Mouse (Mus musculus): ENCODE data around the gene Taldo1. TPM values are rescaled to one million over a fixed set of nuclear protein-coding genes. Genes with fewer than 3 reads are reported as not detected.

Taldo1 gene
- polyA plus RNA-seq, 1 experiment = 522 TPM

DNA sequence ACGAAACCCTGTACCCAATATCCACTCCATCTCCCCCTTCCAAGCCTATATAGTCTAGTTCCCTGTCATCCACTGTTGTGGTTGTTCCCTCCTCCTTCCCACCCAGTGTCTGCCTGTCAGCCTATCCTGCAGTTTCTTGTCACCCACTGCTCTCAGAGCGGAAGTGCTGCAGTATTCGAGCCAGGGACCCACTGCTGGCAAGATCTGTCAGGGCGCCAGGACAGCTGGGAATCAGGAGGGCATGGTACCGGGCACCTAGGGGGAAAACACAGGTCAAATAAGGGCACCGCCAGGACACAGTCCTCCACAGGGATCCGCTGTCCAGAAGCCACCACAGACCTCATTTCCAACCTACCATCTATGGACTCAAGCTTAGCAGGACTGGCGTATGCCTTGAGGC lies 18.6 kb downstream of the Taldo1 start:
- peaks cover 1% of the 10 kb centered on the region; the same call in 1 of the 2 replicates for H3K4me1 ChIP-seq (ENCODE audit: control insufficient read depth, insufficient read depth, low read length)
- no peak overlapping the region for H3K27ac ChIP-seq (ENCODE audit: control insufficient read depth, insufficient read depth, low read depth, low read length, poor library complexity)
- no peak for TF ChIP-seq CTCF (IDR thresholded peaks at IDR 0.05; ENCODE audit: control insufficient read depth, insufficient read depth, low read length)
- 0 out of 2 replicates have a peak, but pooled peaks have one; percentile 16 for TF ChIP-seq POLR2A (IDR thresholded peaks at IDR 0.05; ENCODE audit: borderline replicate concordance, control insufficient read depth, low read depth, low read length)
- H3K4me3 ChIP-seq (replicated peaks; ENCODE audit: control insufficient read depth, low read depth, low read length) = no peak overlapping the region
- 85% methylated on average over 8 of the region's 8 CpGs for whole genome bisulfite sequencing

DNA sequence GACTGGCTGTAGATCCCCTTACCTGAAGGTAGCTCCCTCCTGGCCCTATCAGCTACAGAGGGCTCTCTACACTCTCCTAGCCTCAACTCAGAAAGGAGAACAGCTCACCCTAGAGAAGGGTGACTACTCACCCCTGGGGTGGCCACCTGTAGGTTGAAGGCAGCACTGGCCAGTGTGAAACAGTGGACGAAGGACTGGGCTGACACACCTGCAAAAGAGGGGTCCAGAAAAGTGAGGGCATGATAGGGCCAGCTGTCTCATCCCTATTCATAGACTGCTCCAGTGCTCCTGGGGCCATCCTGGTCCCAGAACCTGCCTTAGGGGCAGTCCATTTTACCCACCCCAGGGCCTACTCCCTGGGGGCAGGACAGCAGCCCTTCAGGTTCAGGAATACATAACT lies 19.7 kb downstream of the Taldo1 start:
- Histone ChIP-seq H3K4me3 (replicated peaks; ENCODE audit: control insufficient read depth, low read depth, low read length) (no peak overlapping the region), H3K4me1 (ENCODE audit: control insufficient read depth, insufficient read depth, low read length) (peaks cover 1% of the 10 kb centered on the region; the same call in 1 of the 2 replicates), H3K27ac (ENCODE audit: control insufficient read depth, insufficient read depth, low read depth, low read length, poor library complexity) (no peak overlapping the region)
- WGBS = 90% methylated on average over 1 of the region's 1 CpGs
- no peak for TF ChIP-seq CTCF (IDR thresholded peaks at IDR 0.05; ENCODE audit: control insufficient read depth, insufficient read depth, low read length)

DNA sequence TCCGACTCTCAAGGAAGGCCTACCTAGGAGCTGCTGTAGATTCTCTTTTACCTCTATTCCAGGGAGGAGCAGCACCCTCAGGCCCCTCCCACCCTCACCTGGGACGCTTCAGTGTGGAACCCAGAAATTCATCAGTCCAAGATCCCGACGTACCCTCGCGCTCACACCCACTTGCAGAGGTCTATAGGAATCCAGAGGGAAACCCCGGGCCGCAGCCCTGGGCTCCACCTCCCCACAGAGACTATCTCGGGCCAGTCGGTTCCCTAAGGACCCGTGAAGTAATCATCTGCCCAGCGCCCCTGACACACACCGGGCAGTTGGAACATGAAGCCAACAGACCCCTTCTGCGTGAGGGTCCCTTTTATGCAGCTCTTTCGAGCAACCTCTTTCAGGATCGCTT lies 21.3 kb downstream of the Taldo1 start:
- Histone ChIP-seq H3K27ac (ENCODE audit: control insufficient read depth, insufficient read depth, low read depth, low read length, poor library complexity) (peak overlapping the region; percentile 64), H3K4me3 (replicated peaks; ENCODE audit: control insufficient read depth, low read depth, low read length) (peak overlapping the region; percentile 88), H3K4me1 (ENCODE audit: control insufficient read depth, insufficient read depth, low read length) (peaks cover 1% of the 10 kb centered on the region; the same call in 1 of the 2 replicates)
- TF ChIP-seq POLR2A (IDR thresholded peaks at IDR 0.05; ENCODE audit: borderline replicate concordance, control insufficient read depth, low read depth, low read length) = no peak
- WGBS = 6% methylated on average over 16 of the region's 16 CpGs

DNA sequence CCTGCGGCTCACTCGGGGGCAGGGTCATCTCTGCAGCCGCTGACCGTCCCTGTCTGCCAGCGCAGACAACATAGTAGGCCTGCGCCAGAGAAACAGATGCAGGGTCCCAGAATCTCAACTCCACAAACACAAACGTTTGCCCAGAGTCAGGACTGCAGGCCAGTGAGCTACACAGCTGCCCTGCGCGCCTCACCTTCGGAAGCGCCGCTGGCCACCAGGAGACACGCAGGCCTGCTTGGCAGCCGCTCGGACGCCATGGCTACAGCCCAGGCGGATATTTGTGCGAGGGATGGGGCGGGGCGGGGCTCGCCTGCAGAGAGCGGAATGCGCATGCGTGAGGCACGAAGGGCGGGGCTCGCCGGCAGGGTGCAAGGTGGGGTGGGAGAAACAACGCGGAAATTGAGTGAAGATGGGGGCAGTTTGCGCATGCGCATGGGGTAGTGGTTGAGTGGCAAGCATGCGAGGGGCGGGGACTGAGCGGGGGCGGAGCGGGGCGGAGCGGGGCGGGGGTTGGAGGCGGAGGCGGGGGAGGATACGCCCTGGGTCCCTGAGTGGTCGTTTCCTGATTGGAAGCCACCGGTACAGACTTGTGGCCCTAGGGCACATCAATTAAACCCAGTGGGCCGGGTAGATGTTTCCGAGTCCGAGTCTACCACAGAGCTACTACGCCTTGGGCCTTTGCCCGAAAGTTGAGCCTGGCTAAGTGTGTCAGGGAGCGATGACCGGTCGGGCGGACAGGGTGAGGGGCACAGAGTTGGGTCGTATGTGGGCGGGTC lies 22.0 kb downstream of the Taldo1 start, which contains the start of gene Gatd1:
Gene Gatd1, minus strand, starts transcription at position 328 of the 776 bp plus-strand sequence.
- under 1% methylated on average over 56 of the region's 56 CpGs for WGBS
- H3K27ac ChIP-seq (ENCODE audit: control insufficient read depth, insufficient read depth, low read depth, low read length, poor library complexity) = peak within 1 kb of the TSS; percentile 64
- peak; percentile 72; the same call in 1 of the 2 replicates for TF ChIP-seq POLR2A (IDR thresholded peaks at IDR 0.05; ENCODE audit: borderline replicate concordance, control insufficient read depth, low read depth, low read length)
- TF ChIP-seq CTCF (IDR thresholded peaks at IDR 0.05; ENCODE audit: control insufficient read depth, insufficient read depth, low read length) = peak; percentile 32; the same call in 1 of the 2 replicates
- peak within 1 kb of the TSS; percentile 88 for H3K4me3 ChIP-seq (replicated peaks; ENCODE audit: control insufficient read depth, low read depth, low read length)
- H3K4me1 ChIP-seq (ENCODE audit: control insufficient read depth, insufficient read depth, low read length) = peaks cover under 1% of the 10 kb centered on the region; the same call in 1 of the 2 replicates

DNA sequence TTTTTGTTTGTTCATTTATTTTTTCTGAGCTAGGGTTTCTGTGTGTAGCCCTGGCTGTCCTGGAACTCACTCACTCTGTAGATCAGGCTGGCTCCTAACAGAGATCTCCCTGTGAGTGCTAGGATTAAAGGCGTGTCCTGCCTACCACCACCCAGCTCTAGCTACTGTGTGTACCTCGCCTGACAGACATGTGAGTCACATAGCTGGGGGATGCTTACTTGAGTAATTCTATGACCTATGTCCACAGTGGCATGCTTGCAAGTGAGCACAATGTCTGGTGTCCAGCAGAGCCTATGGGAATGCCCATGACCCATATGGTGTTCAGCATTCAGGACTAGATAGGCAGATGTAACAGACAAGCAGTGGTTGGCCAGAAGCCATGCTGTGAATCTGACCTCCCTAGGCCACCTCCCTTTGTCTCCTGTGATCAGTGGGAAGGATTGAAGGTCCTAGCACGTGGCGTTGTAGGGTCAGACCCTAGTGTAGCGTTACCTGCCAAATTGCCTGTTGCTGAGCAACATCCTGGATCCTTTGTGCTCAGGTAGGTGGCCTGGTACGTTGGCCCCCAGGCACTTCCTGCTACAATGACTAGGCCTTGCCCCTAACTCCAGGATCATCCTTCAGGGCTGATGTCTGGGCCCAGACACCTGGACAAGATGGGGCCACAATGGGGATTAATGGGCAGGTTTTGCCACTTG lies 24.3 kb downstream of the Taldo1 start:
- no peak for TF ChIP-seq CTCF (IDR thresholded peaks at IDR 0.05; ENCODE audit: control insufficient read depth, insufficient read depth, low read length)
- TF ChIP-seq POLR2A (IDR thresholded peaks at IDR 0.05; ENCODE audit: borderline replicate concordance, control insufficient read depth, low read depth, low read length) = no peak
- H3K4me3 ChIP-seq (replicated peaks; ENCODE audit: control insufficient read depth, low read depth, low read length) = no peak overlapping the region
- 78% methylated on average over 6 of the region's 6 CpGs for WGBS

DNA sequence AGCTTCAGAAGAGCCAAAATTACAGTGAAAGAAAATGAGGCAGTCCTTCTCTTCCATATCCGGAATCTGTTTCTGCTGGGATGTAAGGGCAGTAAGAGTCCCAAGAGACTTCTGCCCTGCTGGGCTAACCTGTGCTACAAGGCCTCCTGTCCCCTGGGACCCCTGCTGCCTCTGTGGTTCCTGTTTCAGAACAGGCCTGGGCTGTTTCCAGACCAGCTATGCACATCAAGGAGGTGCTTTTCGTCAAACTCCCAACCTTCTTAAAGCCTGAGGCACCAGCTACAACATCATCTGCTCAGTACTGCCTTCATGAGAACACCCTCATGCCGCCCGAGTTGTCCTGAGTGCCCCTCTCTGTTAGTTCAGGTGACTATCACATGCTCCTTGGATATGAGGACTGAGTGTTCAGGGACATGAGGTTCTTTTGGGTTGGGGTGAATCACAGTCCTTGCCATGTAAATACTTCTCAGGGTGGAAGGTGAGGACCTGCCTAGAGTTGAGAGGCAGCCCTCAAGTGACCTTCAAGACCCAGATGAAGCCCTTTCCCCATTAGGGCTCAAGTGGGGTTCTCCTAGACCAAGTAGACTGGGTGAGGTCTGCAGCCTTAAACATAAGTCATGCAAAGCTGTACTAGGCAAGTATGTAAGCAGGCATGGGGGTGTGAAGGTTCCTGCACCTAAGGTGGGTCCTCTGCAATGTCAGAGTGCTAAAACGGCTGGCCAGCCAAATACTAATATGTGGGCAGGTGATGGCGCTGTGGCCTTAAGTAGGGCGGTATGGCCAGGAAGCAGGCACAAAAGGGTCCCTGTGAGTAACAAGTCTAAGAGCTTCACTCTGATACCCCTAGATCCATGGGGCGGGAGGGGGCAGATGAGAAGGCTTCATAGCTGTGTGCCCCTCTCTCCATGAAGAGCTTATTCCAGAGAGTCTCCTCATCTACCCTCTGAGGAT lies 26.0 kb downstream of the Taldo1 start:
- Histone ChIP-seq H3K27ac (ENCODE audit: control insufficient read depth, insufficient read depth, low read depth, low read length, poor library complexity) (no peak overlapping the region), H3K4me3 (replicated peaks; ENCODE audit: control insufficient read depth, low read depth, low read length) (no peak overlapping the region), H3K4me1 (ENCODE audit: control insufficient read depth, insufficient read depth, low read length) (no peaks in the 10 kb centered on the region)
- 76% methylated on average over 8 of the region's 8 CpGs for WGBS
- TF ChIP-seq CTCF (IDR thresholded peaks at IDR 0.05; ENCODE audit: control insufficient read depth, insufficient read depth, low read length) = no peak
- no peak for TF ChIP-seq POLR2A (IDR thresholded peaks at IDR 0.05; ENCODE audit: borderline replicate concordance, control insufficient read depth, low read depth, low read length)

More for the DNA sequence above, 24.3 kb downstream of the Taldo1 start:
- Histone ChIP-seq H3K4me1 (ENCODE audit: control insufficient read depth, insufficient read depth, low read length) (no peaks in the 10 kb centered on the region), H3K27ac (ENCODE audit: control insufficient read depth, insufficient read depth, low read depth, low read length, poor library complexity) (no peak overlapping the region)

DNA sequence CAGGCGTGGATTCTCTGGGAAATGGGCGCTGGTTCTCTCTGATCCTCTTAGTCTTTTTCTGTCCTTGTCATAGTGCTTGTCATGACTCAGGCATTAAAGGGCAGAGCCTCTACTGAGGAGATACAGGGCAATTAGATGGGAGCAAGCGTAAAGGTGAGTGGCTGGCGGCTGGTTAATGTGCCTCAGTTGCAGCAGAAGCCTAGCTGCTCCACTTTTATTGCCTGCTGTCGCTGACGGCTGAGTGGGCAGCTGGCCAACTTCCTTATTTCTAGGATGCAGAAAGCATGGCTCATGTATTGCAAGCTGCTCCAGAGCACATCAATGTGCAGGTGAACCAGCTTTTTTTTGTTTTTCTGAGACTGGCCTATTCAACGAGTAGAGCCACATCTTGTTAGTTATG lies 27.0 kb downstream of the Taldo1 start:
- no peaks in the 10 kb centered on the region for H3K4me1 ChIP-seq (ENCODE audit: control insufficient read depth, insufficient read depth, low read length)
- TF ChIP-seq POLR2A (IDR thresholded peaks at IDR 0.05; ENCODE audit: borderline replicate concordance, control insufficient read depth, low read depth, low read length) (no peak), CTCF (IDR thresholded peaks at IDR 0.05; ENCODE audit: control insufficient read depth, insufficient read depth, low read length) (no peak)
- H3K4me3 ChIP-seq (replicated peaks; ENCODE audit: control insufficient read depth, low read depth, low read length) = no peak overlapping the region
- WGBS = 29% methylated on average over 7 of the region's 7 CpGs
- no peak overlapping the region for H3K27ac ChIP-seq (ENCODE audit: control insufficient read depth, insufficient read depth, low read depth, low read length, poor library complexity)
